Mouse (Mus musculus): ENCODE data around the gene Olfr129.
A peak's percentile ranks its signal among the peaks of the same experiment; 100 is the strongest.

Olfr129 gene

GRCm38 (mm10) chr17:38059979-38060378 is at the start of gene Olfr129:
TSS of gene Olfr129 (minus strand) at chr17:38060079.
- TF ChIP-seq NANOG (IDR thresholded peaks at IDR 0.05; ENCODE audit: borderline replicate concordance, low read length) (no peak), CTCF (conservative IDR thresholded peaks at IDR 0.05; ENCODE audit: low read length) (no peak), POU5F1 (IDR thresholded peaks at IDR 0.05; ENCODE audit: borderline replicate concordance, low read length) (no peak)
- Histone ChIP-seq H3K27me3 (ENCODE audit: insufficient read depth, low read length) (no peaks in the 10 kb centered on the region), H3K4me3 (replicated peaks; ENCODE audit: low read length) (no peak within 1 kb of the TSS), H3K9me3 (ENCODE audit: low read length) (no peaks in the 10 kb centered on the region), H3K36me3 (ENCODE audit: insufficient read depth, low read length) (no peaks in the 10 kb centered on the region), H3K4me1 (replicated peaks; ENCODE audit: low read depth, low read length) (no peaks in the 10 kb centered on the region)

GRCm38 (mm10) chr17:38088593-38088992 is 28.7 kb upstream of the Olfr129 start, which contains the start of gene Olfr131:
TSS of gene Olfr131 (minus strand) at chr17:38088693.
- Histone ChIP-seq H3K27me3 (ENCODE audit: insufficient read depth, low read length) (no peaks in the 10 kb centered on the region), H3K4me1 (replicated peaks; ENCODE audit: low read depth, low read length) (no peaks in the 10 kb centered on the region), H3K9me3 (ENCODE audit: low read length) (no peaks in the 10 kb centered on the region), H3K4me3 (replicated peaks; ENCODE audit: low read length) (no peak within 1 kb of the TSS), H3K36me3 (ENCODE audit: insufficient read depth, low read length) (no peaks in the 10 kb centered on the region)
- TF ChIP-seq NANOG (IDR thresholded peaks at IDR 0.05; ENCODE audit: borderline replicate concordance, low read length) (no peak), CTCF (conservative IDR thresholded peaks at IDR 0.05; ENCODE audit: low read length) (no peak), POU5F1 (IDR thresholded peaks at IDR 0.05; ENCODE audit: borderline replicate concordance, low read length) (no peak)

GRCm38 (mm10) chr17:38082364-38082763 is 22.5 kb upstream of the Olfr129 start:
- Histone ChIP-seq H3K27me3 (ENCODE audit: insufficient read depth, low read length) (no peaks in the 10 kb centered on the region), H3K4me3 (replicated peaks; ENCODE audit: low read length) (no peak overlapping the region), H3K4me1 (replicated peaks; ENCODE audit: low read depth, low read length) (no peaks in the 10 kb centered on the region), H3K9me3 (ENCODE audit: low read length) (no peaks in the 10 kb centered on the region), H3K36me3 (ENCODE audit: insufficient read depth, low read length) (no peaks in the 10 kb centered on the region)
- TF ChIP-seq NANOG (IDR thresholded peaks at IDR 0.05; ENCODE audit: borderline replicate concordance, low read length) (no peak), CTCF (conservative IDR thresholded peaks at IDR 0.05; ENCODE audit: low read length) (no peak), POU5F1 (IDR thresholded peaks at IDR 0.05; ENCODE audit: borderline replicate concordance, low read length) (no peak)

- no peak within 1 kb of the TSS for H3K4me3 ChIP-seq (replicated peaks; ENCODE audit: low read length)
- no peak for TF ChIP-seq CTCF (conservative IDR thresholded peaks at IDR 0.05; ENCODE audit: low read length)
- no peak for TF ChIP-seq POU5F1 (IDR thresholded peaks at IDR 0.05; ENCODE audit: borderline replicate concordance, low read length)
- no peak for TF ChIP-seq NANOG (IDR thresholded peaks at IDR 0.05; ENCODE audit: borderline replicate concordance, low read length)
These were observed 3.7 kb upstream of the Olfr129 start, which contains the start of gene Olfr130 for GRCm38 (mm10) chr17:38063621-38064020. TSS of gene Olfr130 (plus strand) at chr17:38063921.

GRCm38 (mm10) chr17:38026297-38026696 is 33.6 kb downstream of the Olfr129 start:
- no peaks in the 10 kb centered on the region for H3K27me3 ChIP-seq (ENCODE audit: insufficient read depth, low read length)
- H3K4me3 ChIP-seq (replicated peaks; ENCODE audit: low read length): no peak overlapping the region
- TF ChIP-seq POU5F1 (IDR thresholded peaks at IDR 0.05; ENCODE audit: borderline replicate concordance, low read length) (no peak), CTCF (conservative IDR thresholded peaks at IDR 0.05; ENCODE audit: low read length) (peak; percentile 29), NANOG (IDR thresholded peaks at IDR 0.05; ENCODE audit: borderline replicate concordance, low read length) (no peak)
- peaks cover 7% of the 10 kb centered on the region; the same call in 1 of the 2 replicates for H3K9me3 ChIP-seq (ENCODE audit: low read length)
- no peaks in the 10 kb centered on the region for H3K36me3 ChIP-seq (ENCODE audit: insufficient read depth, low read length)
- H3K4me1 ChIP-seq (replicated peaks; ENCODE audit: low read depth, low read length): peaks cover 7% of the 10 kb centered on the region

More at GRCm38 (mm10) chr17:38063621-38064020, 3.7 kb upstream of the Olfr129 start, which contains the start of gene Olfr130:
- Histone ChIP-seq H3K27me3 (ENCODE audit: insufficient read depth, low read length) (no peaks in the 10 kb centered on the region), H3K9me3 (ENCODE audit: low read length) (no peaks in the 10 kb centered on the region), H3K4me1 (replicated peaks; ENCODE audit: low read depth, low read length) (no peaks in the 10 kb centered on the region), H3K36me3 (ENCODE audit: insufficient read depth, low read length) (no peaks in the 10 kb centered on the region)

GRCm38 (mm10) chr17:38016341-38016740 is 43.5 kb downstream of the Olfr129 start:
- Histone ChIP-seq H3K4me1 (replicated peaks; ENCODE audit: low read depth, low read length) (peaks cover 43% of the 10 kb centered on the region), H3K9me3 (ENCODE audit: low read length) (no peaks in the 10 kb centered on the region), H3K36me3 (ENCODE audit: insufficient read depth, low read length) (peaks cover 31% of the 10 kb centered on the region), H3K4me3 (replicated peaks; ENCODE audit: low read length) (no peak overlapping the region), H3K27me3 (ENCODE audit: insufficient read depth, low read length) (no peaks in the 10 kb centered on the region)
- TF ChIP-seq CTCF (conservative IDR thresholded peaks at IDR 0.05; ENCODE audit: low read length): no peak
- peak; percentile 47; the same call in 1 of the 2 replicates for TF ChIP-seq NANOG (IDR thresholded peaks at IDR 0.05; ENCODE audit: borderline replicate concordance, low read length)

- no peaks in the 10 kb centered on the region for H3K27me3 ChIP-seq (ENCODE audit: insufficient read depth, low read length)
- H3K9me3 ChIP-seq (ENCODE audit: low read length): no peaks in the 10 kb centered on the region
- peaks cover 25% of the 10 kb centered on the region for H3K36me3 ChIP-seq (ENCODE audit: insufficient read depth, low read length)
- no peak for TF ChIP-seq POU5F1 (IDR thresholded peaks at IDR 0.05; ENCODE audit: borderline replicate concordance, low read length)
- no peak for TF ChIP-seq NANOG (IDR thresholded peaks at IDR 0.05; ENCODE audit: borderline replicate concordance, low read length)
- no peak for TF ChIP-seq CTCF (conservative IDR thresholded peaks at IDR 0.05; ENCODE audit: low read length)
- peaks cover 76% of the 10 kb centered on the region for H3K4me1 ChIP-seq (replicated peaks; ENCODE audit: low read depth, low read length)
- no peak overlapping the region; the same call in 1 of the 2 replicates for H3K4me3 ChIP-seq (replicated peaks; ENCODE audit: low read length)
These were observed 54.9 kb downstream of the Olfr129 start for GRCm38 (mm10) chr17:38004996-38005395.
